Mouse (Mus musculus): ENCODE results near the gene Skap2.

Gene Skap2

GRCm38 (mm10) chr6:51886902-51887431 lies 125.4 kb downstream of the Skap2 start:
- peak; percentile 48 for DNase-seq

- no peak for DNase-seq
Measured at GRCm38 (mm10) chr6:51882880-51883274, 129.5 kb downstream of the Skap2 start.

DNA sequence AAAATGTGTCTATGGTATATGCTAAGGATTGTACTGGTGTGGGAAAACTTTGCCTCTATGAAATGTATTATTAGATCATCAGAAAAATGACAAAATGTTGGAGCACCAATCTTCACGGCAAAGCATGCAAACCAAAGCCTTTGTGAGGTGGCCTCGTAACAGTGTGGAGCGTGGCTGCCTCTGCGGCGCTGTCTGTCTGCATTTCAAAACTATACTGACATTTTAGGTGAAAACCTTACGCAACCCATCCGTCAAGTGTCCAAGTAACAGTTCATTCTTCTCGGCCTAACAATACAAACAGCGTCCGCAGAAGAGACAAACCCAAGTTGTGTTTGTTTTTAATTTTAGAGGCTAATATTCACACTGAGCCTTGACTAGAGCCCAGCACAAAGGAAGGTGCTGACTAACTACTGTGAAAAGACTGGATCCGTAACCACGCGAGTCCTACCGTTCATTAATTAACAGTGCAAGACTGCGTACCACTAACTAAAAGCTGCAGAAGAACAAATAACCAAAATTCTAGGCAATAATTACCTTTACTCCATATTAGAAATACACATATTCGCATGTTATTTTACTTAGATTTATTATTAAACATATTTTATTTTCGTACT lies 130.0 kb downstream of the Skap2 start:
- DNase-seq = no peak

DNA sequence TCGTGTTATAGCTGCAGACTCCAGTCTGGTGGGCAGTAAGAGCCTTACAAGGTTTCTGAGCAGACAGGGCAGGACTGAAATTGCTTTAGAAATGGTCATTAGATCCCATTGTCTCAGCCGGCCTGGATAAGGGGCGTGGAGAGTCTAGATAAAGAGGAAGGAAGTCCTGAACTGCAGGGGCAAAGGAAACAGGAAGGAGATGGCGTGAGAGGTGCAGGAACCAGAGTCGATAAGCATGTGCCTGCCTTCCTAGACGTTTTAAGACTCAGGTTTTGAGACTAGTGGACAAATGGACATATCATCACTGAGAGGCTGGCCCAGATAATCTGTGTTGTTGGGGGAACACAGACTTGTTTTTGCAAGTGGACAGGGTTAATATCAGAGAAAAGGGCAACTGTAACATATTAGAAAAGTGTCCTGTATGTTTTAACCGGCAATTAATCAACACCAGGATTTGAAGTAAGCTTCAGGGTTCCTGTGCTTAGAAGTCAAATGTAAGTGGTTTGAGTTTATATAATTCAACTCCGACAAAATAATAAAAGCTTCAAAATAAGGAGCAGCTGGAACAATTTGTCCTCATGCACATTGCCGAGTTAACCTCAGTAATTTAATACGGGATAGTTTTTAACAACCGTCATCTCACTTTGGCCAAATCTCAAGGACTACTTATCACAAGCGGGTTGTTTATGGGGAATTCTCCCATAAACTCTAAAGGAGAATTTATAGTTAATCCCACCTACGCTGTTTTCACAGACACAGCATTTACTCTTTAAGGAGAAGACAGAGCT lies 131.0 kb downstream of the Skap2 start:
- peak; percentile 58 for DNase-seq

- DNase-seq = peak; percentile 19
Measured at GRCm38 (mm10) chr6:51880778-51881177, 131.6 kb downstream of the Skap2 start.

DNA sequence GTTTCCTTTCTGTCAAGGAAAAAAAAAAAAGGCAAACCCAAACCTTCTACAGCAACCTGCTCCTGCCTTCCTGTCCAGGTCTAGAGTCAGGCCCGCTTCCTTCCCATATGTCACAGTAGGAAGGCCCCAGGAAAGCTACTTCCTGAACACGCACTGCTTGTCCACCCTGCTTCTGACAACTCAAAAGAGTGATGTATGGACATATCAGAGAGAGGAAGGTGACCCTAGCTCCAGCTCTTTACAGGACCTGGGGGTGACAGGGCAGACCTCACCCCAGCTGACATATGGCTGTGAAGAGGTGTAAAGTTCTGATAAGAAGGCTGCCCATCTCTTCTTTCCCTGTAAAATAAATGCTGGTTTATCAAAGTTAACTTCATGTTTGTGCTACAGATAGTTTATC lies 133.8 kb downstream of the Skap2 start:
- peak; percentile 56 for DNase-seq

GRCm38 (mm10) chr6:51876841-51877553 lies 135.4 kb downstream of the Skap2 start:
- DNase-seq = no peak

- DNase-seq = peak; percentile 56
Measured at GRCm38 (mm10) chr6:51875884-51876626, 136.3 kb downstream of the Skap2 start.

GRCm38 (mm10) chr6:51874035-51874434 lies 138.3 kb downstream of the Skap2 start:
- DNase-seq = no peak

DNA sequence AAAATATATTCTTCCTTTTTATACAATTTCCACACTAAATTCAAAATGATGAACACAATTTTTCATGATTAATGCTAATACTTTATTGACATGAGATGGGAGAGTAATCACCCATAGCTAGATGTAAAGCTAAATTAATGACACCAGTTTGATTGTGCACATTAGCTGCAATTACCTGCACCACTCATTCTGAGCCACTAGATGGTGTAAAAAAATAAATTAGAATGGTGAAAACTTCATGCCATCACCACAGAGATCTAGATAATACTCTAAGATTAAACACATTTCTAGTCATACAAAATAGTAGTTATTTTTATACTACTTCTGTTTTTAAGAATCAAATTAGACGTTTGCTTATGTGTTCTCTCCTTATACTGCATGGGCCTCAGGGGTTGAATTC lies 141.2 kb downstream of the Skap2 start:
- peak; percentile 42 for DNase-seq

DNA sequence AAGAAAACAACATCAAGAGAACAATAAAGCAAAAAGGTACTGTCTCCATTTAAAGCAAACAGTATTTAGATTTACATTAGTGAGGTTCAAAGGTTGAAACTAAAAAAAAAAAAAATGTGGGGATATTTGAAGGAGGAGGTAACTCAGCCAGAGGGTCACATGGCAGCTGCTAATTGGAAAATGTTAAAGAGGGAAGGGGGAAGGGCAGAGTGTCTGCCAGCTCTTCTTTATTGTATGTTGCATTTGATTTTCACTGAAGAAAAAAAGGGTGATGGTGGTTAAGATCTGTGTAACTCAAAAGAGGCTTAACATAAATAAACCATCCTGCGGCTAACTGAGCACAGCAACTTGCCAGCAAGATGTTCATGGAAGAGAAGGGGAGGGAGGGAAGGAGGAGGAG lies 142.1 kb downstream of the Skap2 start:
- DNase-seq = no peak

DNA sequence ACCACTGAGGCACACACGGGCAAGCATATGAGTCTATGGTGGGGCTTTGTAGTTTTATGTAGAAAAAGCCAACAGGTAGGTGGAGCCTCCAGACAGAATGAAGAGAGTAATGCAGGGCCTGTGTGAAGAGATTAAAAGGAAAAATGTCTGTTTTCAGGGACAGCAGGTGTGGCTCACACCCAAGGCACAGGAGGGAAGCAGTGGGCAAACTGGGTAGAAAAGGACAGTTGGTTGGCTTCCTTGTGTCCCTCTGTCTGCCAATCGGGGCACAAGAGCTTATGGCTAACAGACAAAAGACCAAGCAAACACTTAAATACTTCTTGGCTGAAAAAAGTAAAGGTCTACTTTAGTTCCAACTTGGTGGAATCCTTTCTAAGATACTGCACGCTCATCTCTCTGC lies 145.8 kb downstream of the Skap2 start:
- DNase-seq = no peak

DNA sequence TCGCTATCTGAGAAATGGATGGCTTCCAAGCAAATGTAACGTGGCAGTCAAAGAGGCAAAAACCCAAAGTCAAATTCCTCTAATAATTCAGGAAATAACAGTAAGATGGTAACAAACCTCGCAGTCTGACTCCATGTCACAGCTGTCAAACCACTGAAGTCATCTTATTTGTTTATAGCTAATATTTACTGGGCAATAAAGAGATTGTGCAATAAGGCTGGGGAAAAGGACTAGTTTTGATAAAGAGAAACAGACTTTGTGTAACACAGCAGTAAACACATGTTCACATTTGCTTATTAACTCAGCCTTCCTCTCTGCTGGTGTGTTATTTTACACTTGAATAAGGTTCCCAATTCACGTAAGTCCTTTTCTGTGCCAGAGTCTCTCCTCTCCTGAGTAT lies 148.8 kb downstream of the Skap2 start:
- no peak for DNase-seq

DNA sequence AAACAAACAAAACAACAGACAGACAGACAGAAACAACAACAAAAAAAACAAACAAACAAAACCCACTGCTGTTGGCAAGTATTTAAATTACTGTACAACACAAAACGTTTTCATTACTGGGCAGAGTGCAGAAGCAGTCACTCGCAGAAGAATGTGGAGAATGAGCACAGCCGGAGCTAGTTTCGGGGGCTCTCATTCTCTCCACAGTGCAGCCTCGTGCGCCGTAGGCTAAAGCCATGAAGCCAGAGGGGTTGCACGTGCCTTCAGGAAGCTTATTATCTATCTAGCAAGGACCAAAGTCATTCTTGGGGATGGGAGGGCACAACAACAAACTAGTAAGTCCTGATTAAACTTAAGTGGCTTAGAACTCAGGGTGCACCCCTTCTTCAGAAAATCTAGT lies 152.0 kb downstream of the Skap2 start:
- no peak for DNase-seq

DNA sequence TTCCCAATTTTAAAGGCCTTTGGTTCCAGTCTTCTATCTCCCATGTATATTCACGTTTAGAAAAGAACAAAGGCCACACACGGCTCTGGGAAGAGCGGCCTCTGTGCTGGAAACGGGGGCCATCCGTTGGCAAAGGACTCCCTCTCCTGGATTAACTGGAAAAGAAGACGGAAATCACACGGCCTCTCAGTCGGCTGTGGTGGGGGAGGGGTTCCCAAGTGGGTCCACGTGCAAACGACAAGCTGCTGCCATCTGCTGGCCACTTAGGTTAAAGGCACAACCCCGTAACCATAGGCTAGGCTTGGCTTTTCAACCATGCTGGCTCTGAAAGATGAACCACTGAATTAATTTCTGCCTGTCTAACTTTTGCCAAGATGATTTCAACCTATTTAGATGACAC lies 154.5 kb downstream of the Skap2 start:
- DNase-seq = peak; percentile 96

DNA sequence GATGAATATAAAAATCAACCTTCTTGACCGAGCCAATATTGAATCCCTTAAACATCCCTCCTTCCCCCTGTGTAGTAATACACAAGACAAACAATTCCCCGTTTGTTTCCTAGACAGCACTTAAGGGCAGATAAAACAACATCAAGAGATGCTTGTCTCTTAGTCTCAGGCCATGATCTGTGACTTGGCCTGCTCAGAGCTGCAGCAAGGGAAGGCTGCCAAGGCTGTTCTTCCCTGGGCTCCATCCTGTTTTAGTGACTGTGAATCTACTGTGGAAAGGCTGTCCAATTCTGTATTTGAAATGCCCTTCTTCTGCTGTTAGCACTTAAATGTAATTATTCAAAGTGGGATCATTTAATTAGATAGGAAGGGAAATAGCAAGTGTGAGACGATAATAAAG lies 159.1 kb downstream of the Skap2 start:
- no peak for DNase-seq

- no peak for DNase-seq
Measured at GRCm38 (mm10) chr6:51852643-51853042, 159.7 kb downstream of the Skap2 start.

- no peak for DNase-seq
Measured at GRCm38 (mm10) chr6:51851544-51851943, 160.8 kb downstream of the Skap2 start.

- DNase-seq = no peak
Measured at GRCm38 (mm10) chr6:51850030-51850817, 162.1 kb downstream of the Skap2 start.

GRCm38 (mm10) chr6:51849561-51849960 lies 162.8 kb downstream of the Skap2 start:
- DNase-seq = no peak

GRCm38 (mm10) chr6:51844106-51844505 lies 168.2 kb downstream of the Skap2 start:
- peak; percentile 69 for DNase-seq

GRCm38 (mm10) chr6:51843081-51843480 lies 169.3 kb downstream of the Skap2 start:
- DNase-seq = no peak

All from kidney, postnatal 14 days (tissue).